Mouse (Mus musculus): Measurements from ENCODE around the gene Pou1f1.

Pou1f1 gene

DNA sequence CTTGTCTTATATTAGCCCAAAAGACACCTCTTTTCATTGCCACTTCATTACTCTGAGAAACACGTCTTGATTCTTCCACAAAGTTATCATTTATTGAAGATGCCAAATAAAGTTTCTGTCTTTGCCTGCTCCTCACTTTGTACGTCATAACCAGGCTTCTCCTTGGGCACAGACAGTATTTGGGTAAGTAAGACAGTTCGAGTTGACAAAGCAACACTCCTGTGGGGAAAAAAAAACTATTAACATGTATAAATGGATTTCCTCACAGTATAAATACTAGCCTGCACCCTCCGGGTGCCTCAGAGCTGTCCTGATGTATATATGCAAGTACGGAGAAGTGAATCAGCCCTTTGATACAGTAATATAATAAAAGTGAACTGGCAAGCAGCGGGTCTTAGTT is at the start of gene Pou1f1:
Gene Pou1f1 (plus strand): TSS at position 301 of the 400 bp plus-strand sequence.
- ATAC-seq (ENCODE audit: low TSS enrichment) = no peak

DNA sequence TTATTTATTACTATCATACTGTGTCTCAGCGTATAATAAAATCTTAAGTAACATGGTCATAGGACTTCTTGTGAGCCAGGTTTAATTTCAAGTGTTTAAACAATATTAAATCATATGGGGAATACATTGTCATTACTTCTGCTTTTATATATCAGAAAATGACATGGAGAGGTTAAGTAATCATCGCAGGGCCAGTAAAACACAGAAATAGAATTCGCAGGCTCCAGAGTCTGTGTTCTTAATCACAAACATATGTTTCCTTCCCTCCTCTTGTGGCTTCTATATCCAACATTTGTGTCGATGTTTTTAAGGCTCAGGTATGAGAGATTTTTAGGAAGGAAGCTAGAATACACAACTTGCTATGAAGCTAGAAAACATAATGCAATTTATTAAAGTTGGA is 49.7 kb upstream of the Pou1f1 start:
- no peak for ATAC-seq (ENCODE audit: low TSS enrichment)

DNA sequence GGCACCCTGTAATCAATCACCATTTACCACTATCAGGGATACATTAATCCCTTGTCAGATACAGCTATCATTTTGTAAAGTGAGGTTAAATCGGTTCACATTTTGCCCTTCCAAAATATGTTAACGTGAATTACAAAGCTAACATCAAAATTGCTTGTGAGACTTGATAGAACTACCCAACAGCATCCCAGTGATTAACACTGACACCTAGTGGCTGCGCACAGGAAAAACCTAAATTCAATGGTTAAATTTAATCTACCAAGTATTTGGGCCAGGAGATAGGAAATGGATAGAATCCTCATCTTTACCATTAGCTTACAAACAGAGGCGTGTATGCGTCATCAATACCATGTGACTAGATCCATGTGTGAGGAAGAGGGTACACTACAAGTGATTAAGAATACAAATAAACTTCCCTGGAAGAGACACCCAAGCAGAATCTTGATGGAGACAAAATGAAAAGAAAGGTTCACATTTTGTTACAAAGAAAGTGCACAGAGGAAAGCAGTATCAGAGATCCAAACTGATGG is 47.8 kb upstream of the Pou1f1 start:
- peak; percentile 90 for ATAC-seq (ENCODE audit: low TSS enrichment)

DNA sequence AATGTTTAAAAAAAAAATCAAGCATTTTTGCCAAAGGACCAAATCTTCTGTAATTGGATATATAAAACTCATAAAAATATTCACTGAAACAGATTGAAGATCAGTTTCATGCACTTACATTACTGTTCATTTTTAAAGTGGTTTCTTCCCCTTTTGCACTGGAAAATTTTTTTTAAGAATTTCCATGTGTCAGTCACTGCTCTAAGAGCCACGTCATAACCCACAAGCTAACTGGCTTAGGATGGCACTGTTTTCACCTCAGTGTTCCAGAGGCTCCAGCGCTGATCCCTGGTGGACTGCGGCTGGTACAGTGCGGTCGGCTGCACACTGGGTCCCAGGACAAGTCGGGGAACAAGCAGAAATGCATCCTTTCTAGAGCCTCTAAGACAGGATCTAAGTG is 34.6 kb upstream of the Pou1f1 start:
- no peak for ATAC-seq (ENCODE audit: low TSS enrichment)

DNA sequence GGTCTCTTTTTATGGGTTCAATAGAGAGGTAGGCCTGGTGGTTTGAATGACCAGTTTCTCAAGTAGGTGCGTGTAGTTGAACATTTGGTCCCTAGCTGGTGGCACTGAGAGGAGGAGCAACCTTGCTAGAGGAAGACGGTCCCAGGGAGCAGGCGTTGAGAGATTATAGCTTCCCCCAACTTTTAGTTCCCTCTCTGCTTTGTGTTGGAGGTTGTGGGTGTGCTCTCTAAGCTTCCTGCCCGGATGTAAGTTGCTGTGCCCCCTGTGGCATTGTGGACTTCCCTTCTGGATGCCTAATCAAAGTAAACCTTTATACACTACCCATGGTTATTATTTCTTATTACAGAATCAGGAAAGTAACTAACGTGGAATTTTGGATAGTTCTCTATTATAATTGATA is 24.3 kb upstream of the Pou1f1 start:
- ATAC-seq (ENCODE audit: low TSS enrichment) = no peak

DNA sequence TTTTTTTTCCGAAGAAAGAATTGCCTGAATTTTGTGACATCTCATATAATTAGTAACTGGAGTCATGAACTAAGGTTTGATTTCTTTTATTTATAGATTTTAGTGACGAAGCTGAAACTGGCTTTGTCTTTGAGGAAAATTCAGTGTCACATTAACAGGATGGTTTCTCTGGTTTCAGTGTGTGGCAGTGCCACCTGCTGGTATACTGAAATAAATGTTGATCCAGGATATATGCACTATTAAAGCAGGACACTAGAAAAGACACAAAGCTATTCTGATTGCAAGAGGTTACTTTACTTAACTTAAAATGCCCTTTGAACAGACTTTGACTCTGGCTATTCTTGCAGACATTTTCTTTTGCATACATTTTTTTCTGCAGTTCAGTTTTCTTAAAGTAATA is 23.3 kb upstream of the Pou1f1 start:
- ATAC-seq (ENCODE audit: low TSS enrichment) = peak; percentile 94

DNA sequence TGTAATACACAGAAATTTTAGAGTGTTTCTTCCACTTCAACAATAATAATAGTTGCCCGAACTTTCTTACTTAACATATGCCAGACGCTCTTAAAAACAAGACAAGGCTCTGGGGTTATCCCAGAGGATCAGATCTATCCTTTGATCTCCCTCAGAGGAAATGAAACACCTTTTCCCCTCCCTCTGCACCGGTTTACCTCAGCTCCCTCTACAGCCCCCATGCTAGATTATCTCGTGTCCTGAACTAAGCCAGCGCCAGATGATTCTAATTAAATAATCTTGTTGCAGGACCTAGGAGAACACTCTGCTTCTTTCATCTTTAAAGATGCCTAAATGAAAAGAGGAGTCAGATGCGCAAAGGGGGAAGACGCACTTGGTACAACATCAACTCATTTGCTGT is 6.1 kb upstream of the Pou1f1 start:
- no peak for ATAC-seq (ENCODE audit: low TSS enrichment)

DNA sequence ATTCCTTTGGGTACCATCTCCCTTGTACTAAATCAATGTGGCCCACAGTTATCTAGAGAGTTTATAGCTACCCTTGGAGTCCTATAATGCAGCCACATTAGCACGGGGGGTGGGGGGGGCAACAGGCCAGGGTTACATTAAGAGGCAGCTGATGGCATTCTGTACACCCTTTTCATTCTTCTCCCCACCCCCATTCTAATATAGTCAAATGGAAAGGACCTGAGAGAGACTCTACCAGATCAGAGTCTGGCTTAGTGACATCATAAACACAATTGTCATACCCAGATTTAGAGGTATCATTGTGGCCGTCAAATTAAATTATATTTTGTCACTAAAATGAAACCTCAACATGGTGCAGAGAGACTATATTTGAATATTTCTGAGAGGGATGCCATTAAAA is 5.7 kb downstream of the Pou1f1 start:
- ATAC-seq (ENCODE audit: low TSS enrichment) = no peak

DNA sequence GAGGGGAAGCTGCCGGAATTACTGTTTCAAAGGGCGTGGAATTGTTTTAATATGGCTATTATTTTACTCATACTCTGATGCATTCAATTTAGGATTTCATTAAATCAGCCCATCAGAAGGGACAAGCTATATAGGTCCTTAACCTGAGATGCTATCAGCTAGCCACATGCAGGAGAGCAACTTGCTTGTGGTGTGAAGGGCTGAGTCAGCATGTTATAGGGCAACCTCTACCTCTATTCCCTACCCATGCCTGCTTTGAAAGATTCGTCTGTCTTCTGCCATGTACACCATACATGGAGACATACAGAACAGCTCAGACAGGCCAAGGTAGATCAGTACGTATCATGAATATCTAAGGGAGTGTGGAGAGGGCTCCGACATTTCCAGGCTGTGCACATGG is 6.4 kb downstream of the Pou1f1 start:
- no peak for ATAC-seq (ENCODE audit: low TSS enrichment)

DNA sequence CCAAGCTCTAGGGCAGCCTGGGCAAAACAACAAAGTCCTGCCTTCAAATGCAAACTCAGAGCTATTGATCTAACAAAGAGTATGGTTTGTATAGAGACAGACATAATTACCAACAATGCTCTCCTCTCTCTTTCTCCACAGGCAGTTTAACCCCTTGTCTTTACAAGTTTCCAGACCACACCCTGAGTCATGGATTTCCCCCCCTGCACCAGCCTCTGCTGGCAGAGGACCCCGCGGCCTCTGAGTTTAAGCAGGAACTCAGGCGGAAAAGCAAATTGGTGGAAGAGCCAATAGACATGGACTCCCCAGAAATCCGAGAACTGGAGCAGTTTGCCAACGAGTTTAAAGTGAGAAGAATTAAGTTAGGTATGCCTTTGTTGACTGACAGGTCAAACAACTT is 9.3 kb downstream of the Pou1f1 start:
- ATAC-seq (ENCODE audit: low TSS enrichment) = no peak

DNA sequence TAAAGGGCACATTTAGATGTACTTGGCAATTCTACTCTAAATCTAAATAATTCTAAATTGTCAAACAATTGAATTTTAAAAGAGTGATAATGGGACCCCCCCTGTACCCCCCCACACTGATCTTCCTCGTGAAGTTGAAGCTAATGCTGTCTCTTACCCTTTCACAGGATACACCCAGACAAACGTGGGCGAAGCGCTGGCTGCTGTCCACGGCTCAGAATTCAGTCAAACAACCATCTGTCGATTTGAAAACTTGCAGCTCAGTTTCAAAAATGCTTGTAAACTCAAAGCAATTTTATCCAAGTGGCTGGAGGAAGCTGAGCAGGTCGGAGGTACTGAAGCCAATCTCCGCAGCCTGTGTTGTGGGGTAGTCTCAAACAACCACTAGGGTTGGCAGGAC is 11.4 kb downstream of the Pou1f1 start:
- ATAC-seq (ENCODE audit: low TSS enrichment) = peak; percentile 76

DNA sequence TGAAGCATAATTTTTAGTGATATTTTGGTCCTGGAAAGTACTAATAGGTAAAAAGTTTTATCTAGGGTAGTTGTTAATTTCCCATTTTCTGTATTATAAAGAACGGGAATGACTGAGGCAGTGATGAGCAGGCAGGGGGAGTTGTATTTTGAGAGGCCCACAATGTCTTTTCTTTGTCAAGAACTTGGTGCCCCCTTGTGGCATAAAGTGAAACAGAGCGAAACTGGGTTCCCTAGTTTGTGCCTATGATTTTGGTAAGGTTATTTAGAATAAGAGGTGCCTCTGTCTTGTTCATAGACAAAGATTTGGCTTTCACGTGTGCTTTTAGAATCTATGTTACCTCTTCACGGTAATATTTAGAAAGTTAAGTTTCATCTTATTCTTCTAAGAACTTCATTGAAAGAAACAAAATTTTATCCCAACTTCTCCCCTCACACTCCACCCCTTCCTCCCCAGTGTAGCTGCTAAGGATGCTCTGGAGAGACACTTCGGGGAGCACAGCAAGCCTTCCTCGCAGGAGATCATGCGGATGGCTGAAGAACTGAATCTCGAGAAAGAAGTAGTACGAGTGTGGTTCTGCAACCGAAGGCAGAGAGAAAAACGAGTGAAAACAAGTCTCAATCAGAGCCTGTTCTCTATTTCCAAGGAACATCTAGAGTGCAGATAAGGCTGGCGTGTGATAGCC is 13.1 kb downstream of the Pou1f1 start:
- ATAC-seq (ENCODE audit: low TSS enrichment) = peak; percentile 88

DNA sequence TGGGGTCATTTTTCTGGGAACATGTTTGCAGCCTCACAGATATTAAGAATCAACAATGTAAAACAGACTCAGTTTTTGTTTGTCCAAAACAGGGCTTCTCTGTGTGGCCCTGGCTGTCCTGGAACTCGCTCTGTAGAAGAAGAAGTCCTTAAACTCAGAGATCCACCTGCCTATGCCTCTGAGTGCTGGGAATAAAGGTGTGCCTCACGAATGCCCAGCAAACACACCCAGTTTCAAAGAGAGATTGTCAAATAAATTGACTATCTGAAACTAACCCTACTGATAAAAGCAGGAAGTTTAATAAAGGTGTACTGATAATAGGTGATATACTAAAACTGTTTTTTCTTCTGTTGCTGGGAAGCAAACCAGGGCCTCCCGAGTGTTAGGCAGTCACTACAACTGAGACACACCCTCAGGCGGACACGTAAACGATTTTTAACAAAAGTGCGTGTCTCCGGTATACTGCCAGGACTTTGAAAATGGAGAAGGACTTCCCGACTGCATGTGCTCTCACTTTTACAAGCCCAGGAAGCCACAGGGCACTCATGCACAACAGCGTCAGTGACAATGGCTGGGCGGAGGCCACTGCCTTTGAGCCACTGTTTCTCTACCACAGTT is 23.5 kb downstream of the Pou1f1 start:
- no peak for ATAC-seq (ENCODE audit: low TSS enrichment)

DNA sequence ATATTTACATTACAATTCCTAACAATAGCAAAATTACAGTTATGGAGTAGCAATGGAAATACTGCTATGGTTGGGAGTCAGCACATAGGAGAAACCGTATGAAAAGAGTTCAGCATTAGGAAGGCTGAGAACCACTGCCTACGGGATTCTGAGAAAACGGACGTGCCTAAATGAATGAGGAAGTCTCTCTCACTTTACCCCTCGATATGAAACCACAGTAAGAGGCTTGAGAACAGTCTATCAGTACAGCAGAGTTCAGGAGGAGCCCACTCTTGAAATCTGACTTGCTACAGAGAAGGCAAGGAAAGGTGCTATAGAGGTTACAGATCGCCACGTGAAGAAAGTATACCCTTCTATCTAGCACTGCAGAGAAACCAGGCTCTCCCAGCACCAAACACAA is 28.6 kb downstream of the Pou1f1 start:
- no peak for ATAC-seq (ENCODE audit: low TSS enrichment)

DNA sequence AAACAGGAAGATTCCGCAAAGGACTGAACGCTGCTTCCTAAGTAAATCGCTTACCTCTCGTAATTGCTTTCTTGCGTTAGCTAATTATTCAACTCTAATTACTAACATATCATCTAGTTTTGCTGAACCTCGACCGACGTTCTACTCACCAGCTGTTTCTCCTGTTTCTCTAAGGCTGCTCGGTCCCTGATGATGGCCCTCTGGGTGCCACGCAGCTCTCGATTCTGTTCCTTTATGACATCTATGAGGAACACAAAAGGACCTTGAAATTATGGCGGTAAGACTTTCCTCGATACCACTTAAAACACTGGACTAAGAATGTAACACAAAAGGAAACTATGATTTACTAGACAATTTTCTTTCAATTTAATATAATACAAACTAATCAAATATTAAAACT is 30.5 kb downstream of the Pou1f1 start:
- ATAC-seq (ENCODE audit: low TSS enrichment) = no peak

DNA sequence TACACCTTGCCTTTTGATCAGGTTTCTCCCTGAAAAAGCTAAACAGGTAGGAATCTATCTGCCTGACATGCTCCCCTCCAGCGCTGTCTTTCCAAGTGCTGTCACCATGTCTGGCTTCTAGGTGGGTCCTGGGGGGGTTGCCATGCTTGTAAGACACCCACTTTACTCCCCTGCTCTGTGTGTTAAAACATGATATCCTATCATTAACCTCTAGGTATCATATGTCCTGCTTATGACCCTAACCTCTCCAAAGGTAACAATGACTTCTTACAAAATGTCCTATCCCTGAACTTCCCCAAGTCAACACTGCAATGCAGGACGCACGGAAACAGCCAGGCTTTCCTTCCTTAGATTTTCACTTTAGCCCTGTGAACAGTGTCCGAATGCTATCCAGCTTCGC is 34.0 kb downstream of the Pou1f1 start:
- ATAC-seq (ENCODE audit: low TSS enrichment) = no peak

DNA sequence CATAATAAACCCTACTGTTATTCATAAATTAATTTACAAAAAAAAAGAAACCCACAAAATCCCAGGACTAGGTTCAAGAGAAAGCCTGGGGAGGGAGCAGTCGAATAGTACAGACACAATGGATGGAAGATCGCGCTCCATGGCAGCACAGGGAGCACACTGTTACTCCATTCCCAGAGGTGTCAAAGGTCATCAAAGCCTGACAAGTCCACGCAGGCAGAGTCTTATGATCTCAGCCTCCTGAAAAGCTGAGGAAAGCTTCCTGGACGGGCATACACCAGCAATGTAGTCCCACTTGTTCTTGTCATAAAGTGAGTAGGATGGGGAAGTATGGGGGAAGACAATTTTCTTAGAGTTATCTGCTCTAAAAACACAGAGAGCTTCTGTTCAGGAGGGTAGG is 37.1 kb downstream of the Pou1f1 start:
- ATAC-seq (ENCODE audit: low TSS enrichment) = no peak

DNA sequence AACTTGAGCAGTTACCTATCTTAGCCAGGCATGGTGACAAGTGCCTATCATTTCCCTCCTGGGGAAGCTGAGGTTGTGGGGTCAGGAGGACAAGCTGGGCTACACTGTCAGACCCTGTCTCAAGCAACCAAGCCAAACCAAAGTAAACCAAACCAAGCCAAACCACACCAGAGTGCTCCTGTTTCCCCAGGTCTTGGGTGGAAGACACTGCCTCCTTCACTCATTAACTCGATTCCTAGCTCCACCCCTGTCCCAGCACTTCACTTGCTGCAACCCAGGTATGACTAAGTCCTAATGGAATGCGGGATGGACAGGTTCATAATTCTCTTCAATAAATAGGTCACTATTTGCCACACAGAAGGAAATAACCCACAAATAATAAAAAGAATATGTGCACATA is 39.3 kb downstream of the Pou1f1 start:
- no peak for ATAC-seq (ENCODE audit: low TSS enrichment)

DNA sequence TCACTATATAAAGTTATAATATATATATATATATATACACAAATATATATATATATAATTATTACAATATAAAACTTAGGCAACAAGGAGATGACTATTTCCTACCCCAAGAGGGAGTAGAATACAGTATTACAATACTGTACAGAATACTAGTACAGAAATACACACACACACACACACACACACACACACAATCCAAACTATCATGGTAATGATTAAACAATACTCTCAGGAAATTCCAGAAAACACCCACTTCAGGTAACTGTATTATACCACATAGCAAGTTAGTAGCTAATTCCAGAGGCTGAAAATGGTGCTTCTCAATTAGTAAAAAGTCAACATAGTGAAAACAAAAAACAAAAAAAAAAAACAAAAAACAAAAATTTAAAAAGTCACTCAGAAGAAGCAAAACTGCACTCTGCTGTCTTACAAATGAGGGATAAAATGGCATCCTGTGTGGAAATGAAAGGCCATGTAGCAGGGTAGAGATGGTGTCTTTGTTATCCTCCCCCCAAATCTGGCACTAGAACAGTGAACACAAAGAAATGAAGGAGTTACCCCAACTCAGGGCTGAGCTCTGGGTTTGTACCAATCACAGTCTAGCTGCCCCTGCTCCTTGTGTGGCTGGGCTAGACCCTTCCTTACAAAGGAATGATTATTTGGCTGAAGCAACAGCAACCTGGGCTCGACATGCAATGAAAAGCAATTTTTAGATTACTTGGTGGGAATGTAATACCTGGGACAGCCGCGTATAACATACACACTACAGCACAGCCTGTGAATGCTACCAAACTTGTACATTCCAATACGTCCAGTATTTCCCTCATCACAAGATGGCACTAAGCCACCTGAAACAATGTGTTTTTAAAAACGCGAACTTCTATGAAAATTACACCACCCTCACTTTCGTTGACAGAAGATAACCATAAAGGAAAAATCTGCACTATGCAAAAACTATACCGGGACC is 41.0 kb downstream of the Pou1f1 start:
- peak; percentile 25; the same call in 1 of the 2 replicates for ATAC-seq (ENCODE audit: low TSS enrichment)

DNA sequence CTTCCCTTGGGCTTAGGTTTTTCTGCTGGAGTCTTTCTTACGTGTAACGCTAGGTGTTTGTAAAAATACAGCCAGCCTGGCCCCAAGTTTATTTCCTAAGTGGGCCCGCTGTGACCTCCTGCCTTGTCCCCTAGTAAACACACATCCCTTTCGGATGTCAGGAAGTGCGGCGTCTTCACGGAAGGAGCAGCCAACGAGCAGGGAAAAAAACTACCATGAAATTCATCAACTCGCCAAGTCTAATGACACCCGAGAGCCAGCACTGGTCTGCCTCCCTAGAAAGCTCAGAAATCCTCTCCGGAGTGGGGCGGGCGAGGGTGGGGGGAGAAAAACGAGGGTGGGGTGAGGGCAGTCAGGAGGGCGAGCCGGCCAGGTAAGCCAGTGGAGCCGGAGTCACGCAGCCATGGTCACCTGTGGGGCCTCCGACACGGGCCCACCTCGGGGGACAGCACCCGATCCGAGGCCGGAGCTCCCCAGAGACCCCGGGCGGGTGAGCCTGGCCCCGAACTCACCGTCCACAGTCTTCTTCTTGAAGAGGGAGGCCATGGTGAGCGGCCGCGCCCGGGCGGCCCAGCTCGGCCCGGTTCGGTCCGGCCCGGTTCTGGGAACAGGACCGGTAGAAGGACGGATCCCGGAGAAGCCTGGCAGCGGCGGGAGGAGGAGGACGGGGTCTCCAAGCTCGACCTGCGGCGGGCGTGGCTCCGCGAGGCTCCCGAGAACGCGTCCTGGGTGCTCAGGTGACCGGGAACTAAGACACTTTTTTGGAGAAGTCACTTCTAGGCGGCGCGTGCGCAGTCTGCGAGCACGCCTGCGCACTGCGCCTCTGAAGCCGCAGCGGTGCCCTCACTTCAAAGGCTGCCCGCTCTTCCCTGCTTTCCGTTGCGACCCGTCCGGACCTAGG is 41.9 kb downstream of the Pou1f1 start, which contains the start of gene Chmp2b:
Gene Chmp2b (minus strand): TSS at position 764 of the 901 bp plus-strand sequence.
- ATAC-seq (ENCODE audit: low TSS enrichment) = peak; percentile 93

DNA sequence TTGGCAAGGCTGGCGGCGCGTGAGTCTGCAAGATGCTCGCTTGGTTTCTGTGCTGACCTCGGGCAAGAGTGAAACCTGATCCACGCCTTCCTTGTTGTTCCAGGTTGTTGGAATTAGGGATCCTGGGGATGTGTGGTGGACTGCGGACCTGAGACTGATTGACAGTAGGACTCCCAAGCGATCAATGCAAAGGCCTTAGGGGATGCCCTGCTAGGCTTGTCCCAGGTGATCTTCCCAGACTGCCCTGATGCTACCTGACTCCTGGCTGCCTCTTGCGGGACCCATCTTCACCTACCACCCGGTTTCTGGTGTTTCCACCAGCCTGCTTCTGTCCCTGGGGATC is 42.5 kb downstream of the Pou1f1 start:
- ATAC-seq (ENCODE audit: low TSS enrichment) = peak; percentile 78
